ENCODE assay signal across 21 mouse cellular contexts in genomic region chr16:24130646-24131045, GRCm38 (mm10).
DNase-seq lines count a peak whose midpoint lies in the region; ATAC-seq and TF ChIP-seq lines count a peak whose summit lies in the region.
"Had no signal": no experiment of that assay in that cellular context is flagged by ENCODE, and none has a peak within 500 bp of the region (broad histone marks: within the 10 kb centered on the region; RNA-seq: fewer than 3 reads in every experiment).

No protein-coding gene starts in this region.

- peak; percentile 55 for DNase-seq in heart, adult 11 months
- no peak for DNase-seq in heart, postnatal 10 days
- DNase-seq in intestine, embryonic 14.5 days (ENCODE audit: low spot score) = peak; percentile 28
- DNase-seq in thymus, postnatal 14 days = peak; percentile 53
- DNase-seq in thymus, adult 18-20 months = no peak
- DNase-seq in thymus, postnatal 4 days = peak; percentile 61
- DNase-seq in thymus, adult 2 months = no peak
- DNase-seq: adrenal gland, adult 2 months; adrenal gland, adult 8-10 months; adrenal gland, postnatal 10 days; adrenal gland, postnatal 14 days; adrenal gland, postnatal 25 days; adrenal gland, postnatal 36 days; B cell, adult 2 months; cerebellum, adult 11 months; cerebellum, adult 11-12 months had no signal

- H3K9me3 ChIP-seq in intestine, embryonic 14.5 days (ENCODE audit: control insufficient read depth, low read length) = no peaks in the 10 kb centered on the region
- no peaks in the 10 kb centered on the region for H3K9me3 ChIP-seq in intestine, embryonic 15.5 days

- TF ChIP-seq CTCF in thymus, adult 2 months (IDR thresholded peaks at IDR 0.05; ENCODE audit: borderline replicate concordance, control insufficient read depth, extremely low read depth, insufficient read depth, low read length, poor library complexity) = no peak

- no peak overlapping the region for H3K9ac ChIP-seq in intestine, embryonic 14.5 days (ENCODE audit: low read length)
- H3K9ac ChIP-seq in intestine, embryonic 15.5 days = no peak overlapping the region

- intact Hi-C loops in heart, postnatal 10 days (cut with DNase I) = no loop called here

- H3K4me1 ChIP-seq in intestine, embryonic 14.5 days (replicated peaks; ENCODE audit: control insufficient read depth, insufficient read depth, low read length) = no peaks in the 10 kb centered on the region
- no peaks in the 10 kb centered on the region for H3K4me1 ChIP-seq in intestine, embryonic 15.5 days (replicated peaks)
- H3K4me1 ChIP-seq in thymus, adult 2 months (replicated peaks; ENCODE audit: control insufficient read depth, insufficient read depth, low read length) = peaks cover 16% of the 10 kb centered on the region

- TF ChIP-seq POLR2A in thymus, adult 2 months (IDR thresholded peaks at IDR 0.05; ENCODE audit: control insufficient read depth, extremely low read depth, insufficient read depth, low read length, poor library complexity) = no peak

- no peak overlapping the region for H3K4me2 ChIP-seq in intestine, embryonic 14.5 days (ENCODE audit: low read length)
- no peak overlapping the region for H3K4me2 ChIP-seq in intestine, embryonic 15.5 days (replicated peaks)

- no peaks in the 10 kb centered on the region for H3K27me3 ChIP-seq in intestine, embryonic 14.5 days (replicated peaks; ENCODE audit: control insufficient read depth, insufficient read depth, low read length)
- H3K27me3 ChIP-seq in intestine, embryonic 15.5 days (replicated peaks) = no peaks in the 10 kb centered on the region
- H3K27me3 ChIP-seq in thymus, adult 2 months (ENCODE audit: control insufficient read depth, insufficient read depth, low read length) = no peaks in the 10 kb centered on the region
- H3K27me3 ChIP-seq: Patski had no signal

- no peak overlapping the region for H3K27ac ChIP-seq in intestine, embryonic 14.5 days (ENCODE audit: low read depth)
- no peak overlapping the region for H3K27ac ChIP-seq in intestine, embryonic 15.5 days
- H3K27ac ChIP-seq in thymus, adult 2 months (ENCODE audit: control insufficient read depth, insufficient read depth, low read length) = no peak overlapping the region

- no peak overlapping the region for H3K4me3 ChIP-seq in intestine, embryonic 14.5 days (ENCODE audit: low read depth, low read length)
- no peak overlapping the region for H3K4me3 ChIP-seq in intestine, embryonic 15.5 days (replicated peaks)
- no peak overlapping the region for H3K4me3 ChIP-seq in thymus, adult 2 months (ENCODE audit: control insufficient read depth, insufficient read depth, low read length)

- no peaks in the 10 kb centered on the region for H3K36me3 ChIP-seq in intestine, embryonic 14.5 days (ENCODE audit: control insufficient read depth, insufficient read depth, low read length)
- no peaks in the 10 kb centered on the region for H3K36me3 ChIP-seq in intestine, embryonic 15.5 days
- no peaks in the 10 kb centered on the region for H3K36me3 ChIP-seq in thymus, adult 2 months (ENCODE audit: control insufficient read depth, insufficient read depth, low read length)
- H3K36me3 ChIP-seq: G1E had no signal

- no peak for ATAC-seq in intestine, embryonic 14.5 days (replicated peaks; ENCODE audit: low FRiP score, low TSS enrichment, low read depth)
- ATAC-seq in intestine, embryonic 15.5 days = no peak
- ATAC-seq: activated CD4-positive, CD25-positive, alpha-beta regulatory T cell, adult 4 months; CD4-positive, CD25-positive, alpha-beta regulatory T cell, adult 4 months; Patski had no signal

Comparison
In these comparisons a context has a peak if more than half of its experiments do, and no peak if none do; other contexts are left out.
1. DNase-seq: peak in heart, adult 11 months (single experiment), intestine, embryonic 14.5 days (single experiment), thymus, postnatal 14 days (single experiment) and thymus, postnatal 4 days (single experiment); none in heart, postnatal 10 days (0 of 2), thymus, adult 18-20 months (0 of 2) and thymus, adult 2 months (single experiment).